Mouse (Mus musculus) thymus, adult 2 months (tissue): ENCODE data around the gene Tal1.

Experiments
- CTCF ChIP-seq: fragments of 200-500 bp; IDR thresholded peaks from 2 replicates; pipeline ENCODE4 v1.5.1; 2012; ENCODE audit warnings: mild to moderate bottlenecking, control low read depth, low read length, moderate library complexity, borderline replicate concordance; ENCODE audit not compliant: control insufficient read depth, poor library complexity, insufficient read depth; ENCODE audit errors: extremely low read depth
- POLR2A ChIP-seq: fragments of 200-500 bp; IDR thresholded peaks from 2 replicates; pipeline ENCODE4 v1.6.1; 2012; ENCODE audit warnings: mild to moderate bottlenecking, low read length, control low read depth, moderate library complexity; ENCODE audit not compliant: control insufficient read depth, poor library complexity, insufficient read depth; ENCODE audit errors: extremely low read depth

GRCm38 (mm10) chr4:115056921-115057673 is 871 bp downstream of the Tal1 start:
- 0 out of 2 replicates have a peak, but pooled peaks have one; percentile 11 for TF ChIP-seq CTCF
- no peak for TF ChIP-seq POLR2A
